Mouse (Mus musculus) lung, postnatal 0 days (tissue): ENCODE results near the gene Odf2l.

Source experiments
- CTCF ChIP-seq: IDR thresholded peaks from 2 replicates; pipeline ENCODE4 v1.5.1; 2016; ENCODE audit warnings: antibody characterized with exemption, mild to moderate bottlenecking
- EP300 ChIP-seq: IDR thresholded peaks from 2 replicates; pipeline ENCODE4 v1.6.1; 2016; ENCODE audit warnings: antibody characterized with exemption, mild to moderate bottlenecking, control low read depth

DNA sequence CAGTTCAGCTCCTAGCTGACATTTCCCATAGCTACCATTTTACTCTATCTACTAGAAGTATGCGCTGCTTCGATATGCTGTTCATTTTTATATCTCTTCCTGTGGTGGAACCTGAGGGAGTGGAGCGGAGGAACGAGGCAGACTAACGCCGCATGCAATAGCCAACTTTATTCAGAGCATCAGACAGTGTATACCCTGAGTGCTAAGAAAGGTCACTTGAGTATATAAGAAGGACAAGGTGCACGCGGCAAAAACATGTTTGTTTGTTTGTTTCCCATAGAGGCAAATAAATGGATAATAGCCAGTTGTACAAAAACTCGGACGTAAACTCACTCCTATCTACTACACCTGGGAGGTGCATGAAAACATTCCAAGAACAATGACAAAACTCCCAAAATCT is 751 bp upstream of the Odf2l start:
- TF ChIP-seq CTCF (no peak), EP300 (no peak)
